Mouse (Mus musculus): ENCODE measurements around the gene Itga11. TPM values are rescaled to one million over a fixed set of nuclear protein-coding genes. Genes with fewer than 3 reads are reported as not detected.

The Itga11 gene
- polyA plus RNA-seq, 1 experiment from 2014 or later: 0.73 TPM

DNA sequence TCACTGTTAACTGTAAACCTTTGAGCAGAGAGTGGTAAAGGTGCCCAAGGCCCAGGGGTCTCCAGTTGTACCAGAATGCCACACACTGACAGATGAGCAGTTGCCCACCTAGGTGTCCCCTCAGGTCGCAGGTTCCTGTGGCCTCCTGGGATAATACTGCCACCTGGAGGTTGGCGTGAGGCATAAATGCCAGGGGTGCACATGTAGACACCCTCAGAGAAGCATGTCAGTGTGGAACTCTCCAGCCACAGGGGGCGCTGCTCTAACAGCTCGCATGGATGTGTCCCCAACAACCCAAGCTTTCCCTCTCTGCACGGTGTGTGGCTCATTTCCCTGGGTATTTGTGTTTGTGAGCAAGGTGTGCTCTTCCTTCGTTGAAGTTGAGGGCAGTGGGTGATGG lies 48.8 kb downstream of the Itga11 start:
- H3K9ac ChIP-seq (ENCODE audit: low read length): no peak overlapping the region
- H3K4me1 ChIP-seq (replicated peaks; ENCODE audit: control insufficient read depth, insufficient read depth, low read length): no peaks in the 10 kb centered on the region
- no peak overlapping the region for H3K4me2 ChIP-seq (ENCODE audit: low read depth, low read length)
- H3K9me3 ChIP-seq (ENCODE audit: control insufficient read depth, low read length): no peaks in the 10 kb centered on the region
- 55% methylated on average over 6 of the region's 6 CpGs for WGBS
- no peak for ATAC-seq (ENCODE audit: low read depth)
- no peak overlapping the region for H3K4me3 ChIP-seq (ENCODE audit: low read length)
- H3K27ac ChIP-seq (ENCODE audit: low read length): no peak overlapping the region
- no peaks in the 10 kb centered on the region for H3K27me3 ChIP-seq (ENCODE audit: control insufficient read depth, insufficient read depth, low read depth, low read length)
- no peaks in the 10 kb centered on the region for H3K36me3 ChIP-seq (ENCODE audit: control insufficient read depth, insufficient read depth, low read length)

DNA sequence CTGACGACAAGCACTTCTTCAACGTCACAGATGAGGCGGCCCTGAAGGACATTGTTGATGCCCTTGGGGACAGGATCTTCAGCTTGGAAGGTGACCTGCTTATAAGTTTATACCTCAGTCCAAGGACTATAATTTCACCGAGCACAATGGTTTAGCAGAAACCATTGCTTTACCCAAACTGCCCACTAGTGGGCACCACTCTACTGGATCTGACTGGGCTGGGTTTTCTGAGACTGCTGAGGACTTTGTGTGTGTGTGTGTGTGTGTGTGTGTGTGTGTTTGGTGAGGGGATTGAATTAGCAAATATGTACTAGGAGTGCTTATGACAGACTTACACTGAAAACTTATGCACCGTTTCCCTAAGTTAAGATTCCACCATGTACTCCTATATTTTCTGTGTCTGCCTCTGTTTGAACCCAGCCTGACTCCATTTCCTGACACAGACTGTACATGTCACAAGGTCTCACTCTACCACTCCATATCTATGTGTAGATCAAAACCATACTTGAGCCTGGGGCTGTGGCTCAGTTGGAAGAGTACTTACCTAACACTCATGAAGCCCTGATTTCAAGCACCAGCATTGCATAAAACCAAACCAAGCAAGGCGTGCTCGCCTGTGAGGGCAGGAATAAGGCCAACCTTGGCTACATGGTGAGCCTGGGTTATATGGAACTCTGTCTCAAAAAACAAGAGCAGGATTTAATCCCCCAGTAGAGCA lies 67.1 kb downstream of the Itga11 start:
- Histone ChIP-seq H3K9ac (ENCODE audit: low read length) (no peak overlapping the region), H3K9me3 (ENCODE audit: control insufficient read depth, low read length) (no peaks in the 10 kb centered on the region), H3K4me3 (ENCODE audit: low read length) (no peak overlapping the region), H3K4me2 (ENCODE audit: low read depth, low read length) (no peak overlapping the region), H3K4me1 (replicated peaks; ENCODE audit: control insufficient read depth, insufficient read depth, low read length) (peaks cover 8% of the 10 kb centered on the region), H3K27me3 (ENCODE audit: control insufficient read depth, insufficient read depth, low read depth, low read length) (no peaks in the 10 kb centered on the region), H3K27ac (ENCODE audit: low read length) (no peak overlapping the region), H3K36me3 (ENCODE audit: control insufficient read depth, insufficient read depth, low read length) (no peaks in the 10 kb centered on the region)
- WGBS: 41% methylated on average over 7 of the region's 7 CpGs
- peak; percentile 75 for ATAC-seq (ENCODE audit: low read depth)

DNA sequence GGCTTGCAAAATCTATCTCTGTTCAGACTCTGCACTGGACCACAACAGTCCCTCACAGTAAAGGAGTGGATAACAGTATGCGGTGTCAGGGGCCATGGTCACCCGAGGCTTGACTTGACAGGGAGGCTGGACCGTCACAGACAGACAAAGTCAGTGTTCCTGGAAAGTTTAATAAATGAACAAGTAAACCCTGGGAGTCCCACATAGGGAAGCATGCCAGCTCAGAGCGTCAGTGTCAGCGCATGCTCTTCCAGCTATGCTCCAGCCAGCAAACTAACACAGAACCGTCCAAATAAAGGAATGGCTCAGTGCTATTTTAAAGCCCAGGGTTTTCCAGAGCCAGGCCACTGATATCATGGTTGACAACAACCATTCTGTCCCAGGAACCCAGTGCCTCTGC lies 69.0 kb downstream of the Itga11 start:
- Histone ChIP-seq H3K27me3 (ENCODE audit: control insufficient read depth, insufficient read depth, low read depth, low read length) (no peaks in the 10 kb centered on the region), H3K4me1 (replicated peaks; ENCODE audit: control insufficient read depth, insufficient read depth, low read length) (peaks cover 20% of the 10 kb centered on the region), H3K4me2 (ENCODE audit: low read depth, low read length) (no peak overlapping the region), H3K4me3 (ENCODE audit: low read length) (no peak overlapping the region), H3K36me3 (ENCODE audit: control insufficient read depth, insufficient read depth, low read length) (no peaks in the 10 kb centered on the region), H3K27ac (ENCODE audit: low read length) (no peak overlapping the region), H3K9ac (ENCODE audit: low read length) (no peak overlapping the region), H3K9me3 (ENCODE audit: control insufficient read depth, low read length) (no peaks in the 10 kb centered on the region)
- ATAC-seq (ENCODE audit: low read depth): no peak
- WGBS: 52% methylated on average over 6 of the region's 6 CpGs

DNA sequence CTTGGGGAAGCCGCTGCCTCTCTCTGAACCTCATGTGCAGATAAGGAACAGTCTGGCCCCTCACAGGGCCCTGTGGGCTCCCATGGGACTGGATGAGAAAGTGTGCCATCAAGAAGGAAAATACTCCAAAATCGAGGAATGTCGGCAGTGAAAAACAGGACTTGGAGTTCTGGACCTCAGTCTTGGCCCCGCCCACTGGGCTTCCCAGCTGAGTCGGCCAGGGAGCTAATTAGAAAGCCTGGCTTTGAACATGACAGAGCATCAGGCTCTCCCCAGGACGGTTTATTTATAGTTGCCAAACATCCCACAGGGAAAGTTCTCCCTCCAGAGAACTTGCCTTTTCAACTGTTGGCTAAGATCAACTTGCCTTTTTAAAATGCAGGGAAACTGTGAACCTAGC lies 72.0 kb downstream of the Itga11 start:
- H3K9ac ChIP-seq (ENCODE audit: low read length): no peak overlapping the region
- no peak for ATAC-seq (ENCODE audit: low read depth)
- H3K4me1 ChIP-seq (replicated peaks; ENCODE audit: control insufficient read depth, insufficient read depth, low read length): peaks cover 20% of the 10 kb centered on the region
- WGBS: 43% methylated on average over 6 of the region's 6 CpGs
- H3K4me3 ChIP-seq (ENCODE audit: low read length): no peak overlapping the region
- H3K27me3 ChIP-seq (ENCODE audit: control insufficient read depth, insufficient read depth, low read depth, low read length): no peaks in the 10 kb centered on the region
- H3K4me2 ChIP-seq (ENCODE audit: low read depth, low read length): no peak overlapping the region
- no peaks in the 10 kb centered on the region for H3K36me3 ChIP-seq (ENCODE audit: control insufficient read depth, insufficient read depth, low read length)
- H3K27ac ChIP-seq (ENCODE audit: low read length): peak overlapping the region; percentile 51; the same call in 1 of the 2 replicates
- H3K9me3 ChIP-seq (ENCODE audit: control insufficient read depth, low read length): no peaks in the 10 kb centered on the region

DNA sequence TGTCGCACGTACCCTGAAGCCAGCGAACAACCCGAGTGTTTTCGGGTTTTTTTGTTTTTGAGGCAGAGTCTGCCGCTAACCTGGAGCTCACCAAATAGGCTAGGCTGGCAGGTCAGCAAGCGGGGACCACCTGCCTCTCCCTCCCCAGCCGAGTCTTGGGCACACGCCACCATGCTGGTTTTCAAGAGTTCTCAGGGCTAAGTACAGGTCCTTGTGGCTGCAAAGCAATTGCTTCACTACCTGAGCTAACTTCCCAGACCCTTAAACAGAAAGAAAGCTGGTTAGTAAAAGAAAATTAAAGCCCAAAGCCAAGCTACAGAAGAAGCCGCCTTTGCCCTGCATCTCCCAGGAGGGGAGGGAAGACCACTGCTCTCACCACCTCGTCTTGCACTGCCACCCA lies 72.8 kb downstream of the Itga11 start:
- H3K9me3 ChIP-seq (ENCODE audit: control insufficient read depth, low read length): no peaks in the 10 kb centered on the region
- H3K4me2 ChIP-seq (ENCODE audit: low read depth, low read length): no peak overlapping the region
- no peak for ATAC-seq (ENCODE audit: low read depth)
- no peaks in the 10 kb centered on the region for H3K36me3 ChIP-seq (ENCODE audit: control insufficient read depth, insufficient read depth, low read length)
- H3K9ac ChIP-seq (ENCODE audit: low read length): no peak overlapping the region
- H3K4me3 ChIP-seq (ENCODE audit: low read length): no peak overlapping the region
- H3K27me3 ChIP-seq (ENCODE audit: control insufficient read depth, insufficient read depth, low read depth, low read length): no peaks in the 10 kb centered on the region
- peaks cover 17% of the 10 kb centered on the region for H3K4me1 ChIP-seq (replicated peaks; ENCODE audit: control insufficient read depth, insufficient read depth, low read length)
- WGBS: 70% methylated on average over 11 of the region's 11 CpGs
- H3K27ac ChIP-seq (ENCODE audit: low read length): peak overlapping the region; percentile 62

DNA sequence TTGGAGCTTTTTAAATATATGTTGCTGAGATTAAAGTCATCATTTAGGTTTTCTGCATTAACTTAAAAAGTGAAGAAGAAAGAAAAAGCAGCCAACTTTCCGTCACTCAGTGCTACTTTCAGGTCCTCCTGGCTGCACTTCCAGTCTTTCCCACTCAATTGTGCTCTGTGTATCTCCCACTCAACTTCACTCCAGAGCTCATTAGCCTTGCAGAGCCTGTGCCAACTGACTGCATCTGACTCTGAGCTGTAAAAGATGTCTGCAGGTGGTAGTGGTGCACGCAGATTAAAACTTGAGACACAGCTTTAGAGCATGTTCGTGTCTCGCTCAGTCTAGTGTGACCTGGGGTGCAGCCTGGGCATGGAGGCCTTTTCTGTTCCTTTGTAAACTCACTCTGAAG lies 80.7 kb downstream of the Itga11 start:
- Histone ChIP-seq H3K4me3 (ENCODE audit: low read length) (no peak overlapping the region), H3K4me1 (replicated peaks; ENCODE audit: control insufficient read depth, insufficient read depth, low read length) (no peaks in the 10 kb centered on the region), H3K27me3 (ENCODE audit: control insufficient read depth, insufficient read depth, low read depth, low read length) (no peaks in the 10 kb centered on the region), H3K9ac (ENCODE audit: low read length) (no peak overlapping the region), H3K27ac (ENCODE audit: low read length) (no peak overlapping the region), H3K9me3 (ENCODE audit: control insufficient read depth, low read length) (no peaks in the 10 kb centered on the region), H3K4me2 (ENCODE audit: low read depth, low read length) (no peak overlapping the region), H3K36me3 (ENCODE audit: control insufficient read depth, insufficient read depth, low read length) (no peaks in the 10 kb centered on the region)
- WGBS: 83% methylated on average over 4 of the region's 4 CpGs
- ATAC-seq (ENCODE audit: low read depth): no peak

DNA sequence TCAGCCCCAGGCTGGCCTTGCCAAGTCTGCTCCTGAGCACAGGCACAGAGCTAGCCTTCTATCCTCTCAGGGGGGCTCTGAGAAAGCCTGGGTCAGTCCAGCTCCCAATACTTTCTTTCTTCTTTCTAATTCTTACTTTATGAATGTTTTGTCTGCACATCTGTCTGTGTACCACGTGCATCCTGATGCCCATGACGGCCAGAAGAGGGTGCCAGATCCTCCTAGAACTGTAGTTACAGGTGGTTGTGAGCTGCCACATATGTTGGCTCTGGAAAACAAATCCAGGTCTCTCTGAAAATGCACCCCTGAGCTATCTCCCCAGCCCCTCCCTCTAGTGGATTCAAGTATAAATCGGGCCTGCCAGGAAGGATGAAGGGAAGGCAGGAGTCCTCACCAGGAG lies 82.0 kb downstream of the Itga11 start:
- Histone ChIP-seq H3K4me3 (ENCODE audit: low read length) (no peak overlapping the region), H3K9ac (ENCODE audit: low read length) (no peak overlapping the region), H3K36me3 (ENCODE audit: control insufficient read depth, insufficient read depth, low read length) (no peaks in the 10 kb centered on the region), H3K27me3 (ENCODE audit: control insufficient read depth, insufficient read depth, low read depth, low read length) (no peaks in the 10 kb centered on the region), H3K9me3 (ENCODE audit: control insufficient read depth, low read length) (no peaks in the 10 kb centered on the region), H3K4me2 (ENCODE audit: low read depth, low read length) (no peak overlapping the region), H3K27ac (ENCODE audit: low read length) (no peak overlapping the region), H3K4me1 (replicated peaks; ENCODE audit: control insufficient read depth, insufficient read depth, low read length) (no peaks in the 10 kb centered on the region)
- no peak for ATAC-seq (ENCODE audit: low read depth)
- 55% methylated on average over 3 of the region's 3 CpGs for WGBS

DNA sequence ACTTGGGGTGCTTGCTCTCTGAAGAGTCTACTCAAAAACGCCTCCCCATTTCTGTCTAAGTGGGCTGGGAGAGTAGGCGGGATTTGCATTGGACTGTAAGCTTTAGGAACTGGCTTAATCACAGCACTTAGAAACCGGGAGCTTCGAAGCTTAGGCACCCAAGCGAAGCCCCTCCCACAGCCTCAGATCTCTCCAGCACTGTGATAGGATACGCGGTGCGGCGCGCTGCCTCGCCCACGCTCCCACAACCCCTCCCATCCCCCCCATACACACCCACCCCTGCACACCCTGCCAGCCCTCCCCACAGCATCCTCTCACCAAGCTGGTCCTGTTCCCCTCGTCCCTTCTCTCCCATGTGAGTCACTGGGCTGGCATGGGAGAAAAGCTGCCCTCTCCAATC lies 85.9 kb downstream of the Itga11 start:
- peak; percentile 59 for ATAC-seq (ENCODE audit: low read depth)
- H3K4me1 ChIP-seq (replicated peaks; ENCODE audit: control insufficient read depth, insufficient read depth, low read length): no peaks in the 10 kb centered on the region
- H3K4me2 ChIP-seq (ENCODE audit: low read depth, low read length): peak overlapping the region; percentile 40
- H3K4me3 ChIP-seq (ENCODE audit: low read length): peak overlapping the region; percentile 3; the same call in 1 of the 2 replicates
- H3K36me3 ChIP-seq (ENCODE audit: control insufficient read depth, insufficient read depth, low read length): no peaks in the 10 kb centered on the region
- no peak overlapping the region for H3K27ac ChIP-seq (ENCODE audit: low read length)
- no peaks in the 10 kb centered on the region for H3K9me3 ChIP-seq (ENCODE audit: control insufficient read depth, low read length)
- no peak overlapping the region for H3K9ac ChIP-seq (ENCODE audit: low read length)
- 20% methylated on average over 13 of the region's 13 CpGs for WGBS
- H3K27me3 ChIP-seq (ENCODE audit: control insufficient read depth, insufficient read depth, low read depth, low read length): no peaks in the 10 kb centered on the region

DNA sequence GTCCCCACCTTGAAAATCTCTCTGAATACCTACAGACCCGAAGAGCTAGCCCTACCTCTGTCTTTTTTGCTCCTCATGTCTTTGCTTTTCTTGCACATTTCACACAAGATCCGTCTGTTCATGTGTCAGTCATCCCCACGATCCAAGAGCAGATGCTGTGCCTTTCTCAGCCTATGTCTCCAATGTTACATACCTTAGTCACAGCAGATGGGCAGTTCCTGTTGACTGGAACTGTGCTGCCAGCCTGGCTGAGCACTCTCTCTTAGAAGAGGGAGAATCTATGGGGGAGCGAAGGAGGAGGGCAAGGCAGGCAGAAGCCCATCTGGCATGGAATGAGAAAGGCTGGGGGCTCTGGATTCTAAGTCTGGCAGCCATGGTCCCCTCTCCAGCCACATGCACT lies 87.7 kb downstream of the Itga11 start:
- 61% methylated on average over 4 of the region's 4 CpGs for WGBS
- H3K36me3 ChIP-seq (ENCODE audit: control insufficient read depth, insufficient read depth, low read length): no peaks in the 10 kb centered on the region

More for the DNA sequence above, 87.7 kb downstream of the Itga11 start:
- H3K27me3 ChIP-seq (ENCODE audit: control insufficient read depth, insufficient read depth, low read depth, low read length): no peaks in the 10 kb centered on the region
- H3K9me3 ChIP-seq (ENCODE audit: control insufficient read depth, low read length): no peaks in the 10 kb centered on the region
- no peak overlapping the region for H3K9ac ChIP-seq (ENCODE audit: low read length)
- H3K27ac ChIP-seq (ENCODE audit: low read length): no peak overlapping the region
- H3K4me1 ChIP-seq (replicated peaks; ENCODE audit: control insufficient read depth, insufficient read depth, low read length): no peaks in the 10 kb centered on the region
- no peak overlapping the region for H3K4me2 ChIP-seq (ENCODE audit: low read depth, low read length)
- no peak overlapping the region for H3K4me3 ChIP-seq (ENCODE audit: low read length)
- no peak for ATAC-seq (ENCODE audit: low read depth)
